Mouse (Mus musculus): ENCODE data around the gene Lcat.

DNA sequence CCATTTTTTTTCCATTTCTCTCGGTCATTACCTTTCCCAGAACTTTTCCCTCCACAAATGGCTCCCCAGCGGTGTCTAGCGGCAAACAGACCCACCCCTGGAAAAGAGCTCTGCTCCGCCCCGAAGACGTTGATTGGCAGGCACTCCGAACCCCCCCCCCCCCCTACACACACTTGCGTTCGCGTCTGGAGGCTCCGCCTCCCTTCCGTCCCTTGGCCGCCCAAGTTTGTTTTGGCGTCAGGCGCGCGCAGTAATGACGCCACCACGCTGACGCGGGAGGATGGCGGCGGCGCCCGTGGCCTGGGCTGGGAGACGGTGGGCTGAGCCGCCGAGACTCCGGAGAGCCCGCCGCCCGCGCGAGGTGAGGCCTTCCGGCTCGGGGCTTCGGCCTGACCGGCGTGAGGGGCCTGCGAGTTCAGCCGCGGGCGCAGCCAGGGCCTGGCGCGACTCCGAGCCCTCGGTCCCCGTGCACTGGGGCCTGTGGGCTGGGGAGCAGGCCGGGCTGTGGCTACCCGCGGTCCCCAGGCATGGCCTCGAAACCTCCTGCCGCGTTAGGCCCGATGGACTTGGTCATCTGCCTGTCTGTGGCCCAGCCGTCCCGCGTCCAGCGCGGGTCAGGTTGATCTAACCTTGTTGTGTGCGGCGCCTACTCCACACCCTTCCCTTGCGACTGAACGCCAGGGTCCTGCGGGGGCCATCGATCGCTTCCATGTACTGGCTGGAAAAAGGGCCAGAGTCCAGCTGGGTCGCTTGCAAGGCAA is 42.8 kb downstream of the Lcat start, which contains the start of gene Pskh1:
- peak; percentile 63; the same call in 1 of the 2 replicates for TF ChIP-seq POLR2A (IDR thresholded peaks at IDR 0.05; ENCODE audit: insufficient read depth, low read depth, low read length)
- peak; percentile 28; the same call in 1 of the 2 replicates for TF ChIP-seq CTCF (IDR thresholded peaks at IDR 0.05)
